Mouse (Mus musculus) intestine, embryonic 16.5 days (tissue): ENCODE data around the gene Gm10135. TPM values are rescaled to one million over a fixed set of nuclear protein-coding genes. Genes with fewer than 3 reads are reported as not detected.

Source experiments
- ATAC-seq: fragments of 200-750 bp; cut with Nextera tagmentation; 2 replicates; pipeline ENCODE4 v1.8.0; 2017; ENCODE audit warnings: moderate TSS enrichment, moderate library complexity
- H3K27ac ChIP-seq: fragments of 300-500 bp; sonication (generic); 2 replicates; pipeline ENCODE4 v1.5.1; 2014; ENCODE audit warnings: mild to moderate bottlenecking, low read length
- H3K27me3 ChIP-seq: fragments of 300-500 bp; sonication (generic); replicated peaks from 2 replicates; pipeline ENCODE4 v1.6.1; 2014; ENCODE audit warnings: low read length, control low read depth, mixed read lengths; ENCODE audit not compliant: control insufficient read depth, insufficient read depth
- H3K36me3 ChIP-seq: fragments of 300-500 bp; sonication (generic); 2 replicates; pipeline ENCODE4 v1.6.1; 2014; ENCODE audit warnings: low read length, control low read depth; ENCODE audit not compliant: control insufficient read depth, insufficient read depth
- H3K4me1 ChIP-seq: fragments of 300-500 bp; sonication (generic); 2 replicates; pipeline ENCODE4 v1.6.1; 2014; ENCODE audit warnings: low read length, control low read depth, mixed read lengths; ENCODE audit not compliant: control insufficient read depth, insufficient read depth
- H3K4me2 ChIP-seq: fragments of 300-500 bp; sonication (generic); 2 replicates; pipeline ENCODE4 v1.6.1; 2014; ENCODE audit warnings: low read depth, low read length, control low read depth
- H3K4me3 ChIP-seq: fragments of 300-500 bp; sonication (generic); 2 replicates; pipeline ENCODE4 v1.5.1; 2014; ENCODE audit warnings: mild to moderate bottlenecking, low read length
- H3K9ac ChIP-seq: fragments of 300-500 bp; sonication (generic); 2 replicates; pipeline ENCODE4 v1.6.1; 2014; ENCODE audit warnings: low read depth, low read length
- H3K9me3 ChIP-seq: fragments of 300-500 bp; sonication (generic); 2 replicates; pipeline ENCODE4 v1.6.1; 2016; ENCODE audit warnings: low read length, control low read depth; ENCODE audit not compliant: control insufficient read depth
- WGBS: fragments of 180-500 bp; shearing (Covaris S2); extraction: QIAGEN DNeasy Blood & Tissue Kit; methylation state at CpG from one replicate; pipeline ENCODE4 v1.1.7; 2014; 5-methylcytosine and 5-hydroxymethylcytosine counted together
- polyA plus RNA-seq: library from polyadenylated mRNA; unstranded; fragments of >200 nt; fragmentation: Nextera tagmentation; extraction: Ambion mirVana; gene quantifications from 2 replicates; pipeline ENCODE4 v1.2.1, GENCODE M21; 2015

Gene Gm10135
- polyA plus RNA-seq, 1 experiment from 2014 or later: not detected

- no peaks in the 10 kb centered on the region for H3K9me3 ChIP-seq
- H3K4me3 ChIP-seq: no peak overlapping the region
- no peaks in the 10 kb centered on the region for H3K36me3 ChIP-seq
- 91% methylated on average over 6 of the region's 6 CpGs for WGBS
- H3K9ac ChIP-seq: no peak overlapping the region
- H3K27ac ChIP-seq: no peak overlapping the region
- no peaks in the 10 kb centered on the region for H3K4me1 ChIP-seq
- ATAC-seq: no peak
- H3K27me3 ChIP-seq: no peaks in the 10 kb centered on the region
- H3K4me2 ChIP-seq: no peak overlapping the region
Measured at GRCm38 (mm10) chr5:72975996-72976395, 1.5 kb upstream of the Gm10135 start.

DNA sequence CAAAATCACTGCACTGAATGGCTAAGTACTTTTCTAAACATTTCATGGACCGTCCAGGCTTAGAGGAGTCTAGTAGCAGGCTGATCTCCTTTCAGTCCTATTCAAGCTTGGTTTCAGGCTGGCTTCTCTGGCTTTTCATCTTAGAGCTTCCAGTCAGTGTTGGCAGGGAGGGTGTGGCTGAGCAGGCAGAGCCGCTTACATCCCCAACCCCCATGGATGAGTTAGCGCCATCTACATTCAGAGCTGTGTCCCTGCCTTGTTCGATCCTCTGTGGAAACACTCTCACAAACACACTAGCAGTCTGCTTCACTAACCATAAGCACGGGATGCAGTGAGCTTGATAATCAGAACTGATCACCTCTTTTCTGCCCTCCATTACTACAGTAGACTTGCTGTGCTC, 1.6 kb downstream of the Gm10135 start:
- H3K27ac ChIP-seq: no peak overlapping the region
- no peaks in the 10 kb centered on the region for H3K36me3 ChIP-seq
- H3K9ac ChIP-seq: no peak overlapping the region
- no peak overlapping the region for H3K4me2 ChIP-seq
- H3K4me3 ChIP-seq: no peak overlapping the region
- 61% methylated on average over 5 of the region's 5 CpGs for WGBS
- H3K4me1 ChIP-seq: no peaks in the 10 kb centered on the region
- no peaks in the 10 kb centered on the region for H3K27me3 ChIP-seq
- no peaks in the 10 kb centered on the region for H3K9me3 ChIP-seq
- ATAC-seq: no peak

- no peak overlapping the region for H3K27ac ChIP-seq
- no peak overlapping the region for H3K4me2 ChIP-seq
- no peaks in the 10 kb centered on the region for H3K36me3 ChIP-seq
- no peaks in the 10 kb centered on the region for H3K9me3 ChIP-seq
- no peak overlapping the region for H3K9ac ChIP-seq
- no peaks in the 10 kb centered on the region for H3K27me3 ChIP-seq
- 58% methylated on average over 4 of the region's 4 CpGs for WGBS
- H3K4me1 ChIP-seq: no peaks in the 10 kb centered on the region
- 0 out of 2 replicates have a peak, but pooled peaks have one; percentile 42 for ATAC-seq
- no peak overlapping the region for H3K4me3 ChIP-seq
Measured at GRCm38 (mm10) chr5:72972435-72972834, 2.1 kb downstream of the Gm10135 start.

DNA sequence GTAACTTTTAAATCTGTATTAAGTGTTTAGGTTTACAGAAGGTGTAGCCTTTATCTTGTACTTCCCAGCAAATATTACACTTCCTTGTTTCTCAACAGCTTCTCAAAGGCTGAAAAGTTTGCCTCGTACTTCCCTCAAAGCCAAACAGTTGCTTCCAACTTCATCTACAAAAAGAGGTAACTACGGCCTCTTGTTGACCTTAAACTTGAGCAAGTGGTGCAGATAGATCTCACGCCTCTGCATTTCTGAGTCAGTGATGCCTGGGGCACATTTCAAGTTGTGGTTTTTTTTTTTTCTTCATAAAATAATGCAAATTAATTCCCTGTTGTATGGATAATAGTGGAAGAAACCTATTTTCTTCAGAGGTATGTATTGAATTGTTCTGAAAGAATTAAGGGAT, 8.8 kb downstream of the Gm10135 start:
- H3K4me1 ChIP-seq: no peaks in the 10 kb centered on the region
- 88% methylated on average over 3 of the region's 3 CpGs for WGBS
- H3K9ac ChIP-seq: no peak overlapping the region
- H3K9me3 ChIP-seq: no peaks in the 10 kb centered on the region
- ATAC-seq: no peak
- no peaks in the 10 kb centered on the region for H3K36me3 ChIP-seq
- H3K4me3 ChIP-seq: no peak overlapping the region
- no peak overlapping the region for H3K4me2 ChIP-seq
- H3K27ac ChIP-seq: no peak overlapping the region
- no peaks in the 10 kb centered on the region for H3K27me3 ChIP-seq

- H3K36me3 ChIP-seq: peaks cover 3% of the 10 kb centered on the region; the same call in 1 of the 2 replicates
- H3K4me2 ChIP-seq: no peak overlapping the region
- H3K4me3 ChIP-seq: no peak overlapping the region
- H3K9ac ChIP-seq: no peak overlapping the region
- no peak overlapping the region for H3K27ac ChIP-seq
- no peaks in the 10 kb centered on the region for H3K27me3 ChIP-seq
- H3K4me1 ChIP-seq: no peaks in the 10 kb centered on the region
- 76% methylated on average over 6 of the region's 6 CpGs for WGBS
- no peak for ATAC-seq
- H3K9me3 ChIP-seq: no peaks in the 10 kb centered on the region
Measured at GRCm38 (mm10) chr5:72960096-72960495, 14.4 kb downstream of the Gm10135 start.

DNA sequence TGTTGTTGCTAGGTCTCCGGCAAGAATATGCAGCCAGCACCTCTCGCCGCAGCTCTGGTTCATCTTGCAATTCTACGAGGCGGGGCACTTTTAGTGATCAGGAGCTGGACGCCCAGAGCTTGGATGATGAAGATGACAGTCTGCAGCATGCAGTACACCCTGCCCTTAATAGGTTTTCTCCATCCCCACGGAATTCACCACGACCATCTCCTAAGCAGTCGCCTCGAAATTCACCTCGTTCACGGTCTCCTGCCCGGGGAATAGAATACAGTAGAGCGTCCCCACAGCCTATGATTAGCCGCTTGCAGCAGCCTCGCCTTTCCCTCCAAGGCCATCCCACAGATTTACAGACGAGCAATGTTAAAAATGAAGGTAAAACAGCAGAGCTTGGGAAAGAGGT, 17.2 kb downstream of the Gm10135 start:
- WGBS: 79% methylated on average over 17 of the region's 17 CpGs
- no peak for ATAC-seq
- Histone ChIP-seq H3K4me1 (no peaks in the 10 kb centered on the region), H3K9me3 (no peaks in the 10 kb centered on the region), H3K27ac (no peak overlapping the region), H3K4me3 (no peak overlapping the region), H3K4me2 (no peak overlapping the region), H3K36me3 (peaks cover 3% of the 10 kb centered on the region; the same call in 1 of the 2 replicates), H3K27me3 (no peaks in the 10 kb centered on the region), H3K9ac (no peak overlapping the region)

DNA sequence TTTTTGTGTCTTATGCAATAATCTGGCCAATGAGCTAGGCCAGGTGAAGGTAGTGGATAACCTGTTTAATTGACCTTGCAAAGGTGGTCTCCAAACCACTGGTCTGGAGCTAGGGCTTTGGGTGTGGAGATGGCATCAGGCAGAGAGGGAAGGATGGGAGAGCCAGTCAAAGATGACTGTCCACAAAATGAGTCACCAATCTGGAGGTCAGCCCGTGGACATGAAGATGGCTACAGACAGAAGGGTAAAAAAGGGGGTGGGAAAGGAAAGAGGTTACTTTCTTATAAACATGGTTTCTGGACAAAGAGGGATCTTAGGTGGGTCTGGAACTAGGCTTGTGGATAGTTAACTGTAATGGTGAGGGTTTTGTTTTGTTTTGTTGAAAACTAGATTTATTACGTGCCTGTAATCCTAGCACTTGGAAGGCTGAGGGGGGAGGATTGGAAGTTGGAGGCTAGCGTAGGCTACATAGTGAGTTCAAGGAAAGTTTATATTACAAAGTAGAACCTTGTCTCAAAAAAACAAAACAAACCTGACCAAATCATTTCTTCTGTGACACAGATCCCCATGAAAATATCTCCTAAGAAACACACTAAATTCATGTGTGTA, 20.4 kb downstream of the Gm10135 start:
- Histone ChIP-seq H3K27me3 (no peaks in the 10 kb centered on the region), H3K27ac (no peak overlapping the region), H3K9ac (no peak overlapping the region), H3K4me3 (no peak overlapping the region), H3K4me1 (no peaks in the 10 kb centered on the region), H3K36me3 (peaks cover 3% of the 10 kb centered on the region; the same call in 1 of the 2 replicates), H3K9me3 (no peaks in the 10 kb centered on the region), H3K4me2 (no peak overlapping the region)
- no peak for ATAC-seq
- WGBS: 72% methylated on average over 3 of the region's 3 CpGs

- H3K9me3 ChIP-seq: no peaks in the 10 kb centered on the region
- WGBS: 89% methylated on average over 2 of the region's 2 CpGs
Measured at GRCm38 (mm10) chr5:72950252-72950651, 24.2 kb downstream of the Gm10135 start.

DNA sequence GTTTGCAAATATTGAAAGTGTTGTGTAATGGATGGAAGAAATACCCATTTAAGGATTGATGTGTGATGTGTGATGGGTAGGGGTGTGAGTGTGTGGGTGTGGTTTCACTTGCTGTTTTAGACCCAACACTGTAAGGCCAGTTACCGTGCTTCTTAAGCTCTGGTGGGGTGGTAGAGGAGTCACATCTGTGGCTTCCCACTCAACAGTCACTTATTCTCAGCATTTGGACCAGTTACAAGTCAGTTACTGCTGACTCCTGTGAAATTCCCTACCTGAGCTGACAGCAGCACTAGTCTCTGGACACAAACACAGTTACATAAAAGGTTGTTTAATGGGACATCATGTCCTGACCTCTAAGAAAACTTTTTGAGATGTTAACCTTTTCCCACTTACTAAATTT, 26.4 kb downstream of the Gm10135 start:
- H3K27me3 ChIP-seq: no peaks in the 10 kb centered on the region
- H3K9me3 ChIP-seq: no peaks in the 10 kb centered on the region
- peaks cover 3% of the 10 kb centered on the region; the same call in 1 of the 2 replicates for H3K36me3 ChIP-seq
- no peak overlapping the region for H3K9ac ChIP-seq
- H3K27ac ChIP-seq: no peak overlapping the region
- no peak for ATAC-seq
- 76% methylated on average over 1 of the region's 1 CpGs for WGBS
- H3K4me3 ChIP-seq: no peak overlapping the region
- no peak overlapping the region for H3K4me2 ChIP-seq
- no peaks in the 10 kb centered on the region for H3K4me1 ChIP-seq

More at GRCm38 (mm10) chr5:72950252-72950651, 24.2 kb downstream of the Gm10135 start:
- peaks cover 3% of the 10 kb centered on the region; the same call in 1 of the 2 replicates for H3K36me3 ChIP-seq
- H3K4me2 ChIP-seq: no peak overlapping the region
- H3K27ac ChIP-seq: no peak overlapping the region
- H3K9ac ChIP-seq: no peak overlapping the region
- H3K4me3 ChIP-seq: no peak overlapping the region
- H3K4me1 ChIP-seq: no peaks in the 10 kb centered on the region
- H3K27me3 ChIP-seq: no peaks in the 10 kb centered on the region
- ATAC-seq: no peak

DNA sequence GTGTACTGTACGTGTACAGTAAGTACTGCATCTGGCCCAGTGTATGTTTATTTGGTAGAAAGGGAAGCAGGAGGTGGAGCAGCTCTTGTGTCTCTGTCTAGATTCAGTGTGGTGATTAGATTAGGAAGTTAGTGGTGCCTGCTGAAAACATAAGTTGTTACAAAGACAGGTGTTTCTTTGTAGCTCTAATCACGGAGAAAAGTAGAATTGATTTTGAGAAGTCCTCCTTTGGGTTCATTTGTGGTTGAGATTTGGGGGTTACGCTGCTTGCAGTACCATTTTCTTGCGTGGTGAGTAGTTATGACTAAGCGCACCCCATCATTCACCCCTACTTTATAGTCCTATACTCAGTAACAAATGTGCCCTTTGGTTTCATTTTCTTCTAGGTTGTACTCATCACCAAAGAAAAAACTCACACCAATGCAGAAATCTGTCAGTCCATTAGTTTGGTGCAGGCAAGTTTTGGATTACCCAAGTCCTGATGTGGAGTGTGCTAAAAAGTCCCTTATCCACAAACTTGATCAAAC, 33.5 kb downstream of the Gm10135 start:
- 84% methylated on average over 5 of the region's 5 CpGs for WGBS
- no peak for ATAC-seq
- no peak overlapping the region for H3K4me3 ChIP-seq

More for the DNA sequence above, 33.5 kb downstream of the Gm10135 start:
- Histone ChIP-seq H3K9ac (no peak overlapping the region), H3K27ac (no peak overlapping the region), H3K4me1 (0 out of 2 replicates have a peak, but pooled peaks cover 3% of the 10 kb centered on the region), H3K9me3 (no peaks in the 10 kb centered on the region), H3K4me2 (no peak overlapping the region), H3K27me3 (no peaks in the 10 kb centered on the region), H3K36me3 (no peaks in the 10 kb centered on the region)
